Mouse (Mus musculus) limb, embryonic 14.5 days (tissue): ENCODE measurements around the gene Sbno2. TPM values are rescaled to one million over a fixed set of nuclear protein-coding genes. Genes with fewer than 3 reads are reported as not detected.

ENCODE experiments used
- ATAC-seq: fragments of 200-750 bp; cut with Nextera tagmentation; 2 replicates; pipeline ENCODE4 v1.8.0; 2017; ENCODE audit warnings: low read depth, moderate number of reproducible peaks, moderate TSS enrichment; ENCODE audit not compliant: low FRiP score
- DNase-seq: peaks from one replicate; pipeline ENCODE4 v3.0.0-alpha.2; 2015; ENCODE audit warnings: low spot score
- H3K27ac ChIP-seq: fragments of 300-500 bp; sonication (generic); replicated peaks from 2 replicates; pipeline ENCODE4 v1.5.1; 2014; ENCODE audit warnings: low read depth, mild to moderate bottlenecking, low read length, moderate library complexity, mixed read lengths
- H3K27me3 ChIP-seq: fragments of 300-500 bp; sonication (generic); 2 replicates; pipeline ENCODE4 v1.6.1; 2014; ENCODE audit warnings: low read length, mixed read lengths; ENCODE audit not compliant: control insufficient read depth, insufficient read depth
- H3K36me3 ChIP-seq: fragments of 300-500 bp; sonication (generic); 2 replicates; pipeline ENCODE4 v1.6.1; 2014; ENCODE audit warnings: mild to moderate bottlenecking, low read length, moderate library complexity, mixed read lengths; ENCODE audit not compliant: control insufficient read depth, insufficient read depth
- H3K4me1 ChIP-seq: fragments of 300-500 bp; sonication (generic); 2 replicates; pipeline ENCODE4 v1.6.1; 2014; ENCODE audit warnings: antibody characterized with exemption, low read length, mixed read lengths; ENCODE audit not compliant: control insufficient read depth, insufficient read depth
- H3K4me2 ChIP-seq: fragments of 300-500 bp; sonication (generic); replicated peaks from 2 replicates; pipeline ENCODE4 v1.6.1; 2014; ENCODE audit warnings: low read depth, mild to moderate bottlenecking, low read length, moderate library complexity; ENCODE audit not compliant: severe bottlenecking
- H3K4me3 ChIP-seq: fragments of 300-500 bp; sonication (generic); replicated peaks from 2 replicates; pipeline ENCODE4 v1.5.1; 2014; ENCODE audit warnings: low read length
- H3K9ac ChIP-seq: fragments of 300-500 bp; sonication (generic); 2 replicates; pipeline ENCODE4 v1.6.1; 2014; ENCODE audit warnings: mild to moderate bottlenecking, low read depth, low read length, moderate library complexity; ENCODE audit not compliant: severe bottlenecking
- H3K9me3 ChIP-seq: fragments of 300-500 bp; sonication (generic); 2 replicates; pipeline ENCODE4 v1.6.1; 2016; ENCODE audit warnings: low read length; ENCODE audit not compliant: control insufficient read depth
- POLR2A ChIP-seq: fragments of 200-500 bp; IDR thresholded peaks from 2 replicates; pipeline ENCODE4 v1.8.0; 2012; ENCODE audit warnings: inconsistent platforms, mild to moderate bottlenecking, moderate library complexity, borderline replicate concordance; ENCODE audit not compliant: insufficient read depth, insufficient read length; ENCODE audit errors: extremely low read depth
- WGBS: fragments of 180-500 bp; shearing (Covaris S2); extraction: QIAGEN DNeasy Blood & Tissue Kit; methylation state at CpG from one replicate; pipeline ENCODE4 v1.1.7; 2014; 5-methylcytosine and 5-hydroxymethylcytosine counted together
- polyA plus RNA-seq, 2 experiments: library from polyadenylated mRNA; depleted of rRNA in 1 of 2; stranded (reverse) in 1 of 2; unstranded in 1 of 2; fragments of >200 nt; fragmentation: Nextera tagmentation in 1 of 2; extraction: Ambion mirVana in 1 of 2; gene quantifications; 2 replicates each; pipeline versions ENCODE4 v1.2.1 to v1.2.3; 2012 to 2014

The Sbno2 gene
- polyA plus RNA-seq, 2 experiments: 16.8 to 24.9 TPM

GRCm38 (mm10) chr10:80016511-80016910, 88.9 kb downstream of the Sbno2 start, which contains the start of gene Arhgap45:
Arhgap45 (plus strand) TSS chr10:80016653.
- TF ChIP-seq POLR2A: no peak
- WGBS: 62% methylated on average over 11 of the region's 11 CpGs
- DNase-seq (no peak), ATAC-seq (no peak)
- H3K4me1 ChIP-seq: peaks cover 10% of the 10 kb centered on the region
- H3K4me3 ChIP-seq: no peak within 1 kb of the TSS
- no peak within 1 kb of the TSS for H3K27ac ChIP-seq
- no peak within 1 kb of the TSS for H3K9ac ChIP-seq
- H3K9me3 ChIP-seq: no peaks in the 10 kb centered on the region
- no peaks in the 10 kb centered on the region for H3K36me3 ChIP-seq
- H3K27me3 ChIP-seq: peaks cover 42% of the 10 kb centered on the region
- H3K4me2 ChIP-seq: no peak within 1 kb of the TSS

- Histone ChIP-seq H3K4me3 (no peak overlapping the region), H3K4me1 (peaks cover 10% of the 10 kb centered on the region), H3K27ac (no peak overlapping the region), H3K9me3 (peaks cover 8% of the 10 kb centered on the region), H3K4me2 (no peak overlapping the region), H3K27me3 (peaks cover 42% of the 10 kb centered on the region), H3K36me3 (no peaks in the 10 kb centered on the region), H3K9ac (no peak overlapping the region)
- no peak for TF ChIP-seq POLR2A
- WGBS: 69% methylated on average over 10 of the region's 10 CpGs
- ATAC-seq: no peak
- DNase-seq: no peak
Observed at GRCm38 (mm10) chr10:80015583-80015982, 89.8 kb downstream of the Sbno2 start.

- H3K27ac ChIP-seq: no peak overlapping the region
- ATAC-seq (no peak), DNase-seq (no peak)
- peaks cover 3% of the 10 kb centered on the region; the same call in 1 of the 2 replicates for H3K4me1 ChIP-seq
- no peak overlapping the region for H3K4me2 ChIP-seq
- H3K9me3 ChIP-seq: peaks cover 13% of the 10 kb centered on the region
- peaks cover 42% of the 10 kb centered on the region for H3K27me3 ChIP-seq
- no peak for TF ChIP-seq POLR2A
- WGBS: 24% methylated on average over 27 of the region's 28 CpGs
- no peaks in the 10 kb centered on the region for H3K36me3 ChIP-seq
- no peak overlapping the region for H3K4me3 ChIP-seq
- no peak overlapping the region for H3K9ac ChIP-seq
Observed at GRCm38 (mm10) chr10:80014484-80015290, 90.7 kb downstream of the Sbno2 start.

GRCm38 (mm10) chr10:80013609-80014008, 91.8 kb downstream of the Sbno2 start:
- 26% methylated on average over 24 of the region's 25 CpGs for WGBS
- no peaks in the 10 kb centered on the region for H3K4me1 ChIP-seq
- peaks cover 42% of the 10 kb centered on the region for H3K27me3 ChIP-seq
- ATAC-seq (no peak), DNase-seq (no peak)
- peaks cover 13% of the 10 kb centered on the region for H3K9me3 ChIP-seq
- H3K27ac ChIP-seq: no peak overlapping the region
- no peak overlapping the region for H3K9ac ChIP-seq
- no peaks in the 10 kb centered on the region for H3K36me3 ChIP-seq
- no peak overlapping the region for H3K4me2 ChIP-seq
- H3K4me3 ChIP-seq: no peak overlapping the region
- no peak for TF ChIP-seq POLR2A

GRCm38 (mm10) chr10:80011740-80012139, 93.6 kb downstream of the Sbno2 start:
- no peak overlapping the region for H3K4me3 ChIP-seq
- ATAC-seq: no peak
- no peak for TF ChIP-seq POLR2A
- H3K9me3 ChIP-seq: peaks cover 13% of the 10 kb centered on the region
- H3K4me1 ChIP-seq: no peaks in the 10 kb centered on the region
- no peak for DNase-seq
- peaks cover 42% of the 10 kb centered on the region for H3K27me3 ChIP-seq
- no peaks in the 10 kb centered on the region for H3K36me3 ChIP-seq
- WGBS: 86% methylated on average over 6 of the region's 6 CpGs
- no peak overlapping the region for H3K4me2 ChIP-seq
- H3K27ac ChIP-seq: no peak overlapping the region
- no peak overlapping the region for H3K9ac ChIP-seq

Other genes with a start within 250 kb of the Sbno2 start
Only the 30 nearest of the 34 such genes appear.
- 0.35 and 1.8 TPM in 2 replicates for gene Elane, start 219.3 kb downstream of the Sbno2 start, polyA plus RNA-seq (2012; rRNA removed)
- 0.62 and 1.2 TPM in 2 replicates for gene Elane, start 219.3 kb downstream of the Sbno2 start, polyA plus RNA-seq (2014; fragmentation: Nextera tagmentation; extraction: Ambion mirVana)
- gene Cfd, start 214.7 kb downstream of the Sbno2 start, polyA plus RNA-seq (2012; rRNA removed): 1.1 and 2.3 TPM in 2 replicates
- not detected in 2 replicates for gene Cfd, start 214.7 kb downstream of the Sbno2 start, polyA plus RNA-seq (2014; fragmentation: Nextera tagmentation; extraction: Ambion mirVana)
- gene Med16, start 196.6 kb downstream of the Sbno2 start, polyA plus RNA-seq (2012; rRNA removed): 54.6 and 73.8 TPM in 2 replicates
- 33.4 and 38.3 TPM in 2 replicates for gene Med16, start 196.6 kb downstream of the Sbno2 start, polyA plus RNA-seq (2014; fragmentation: Nextera tagmentation; extraction: Ambion mirVana)
- not detected in 2 replicates for gene Gm26602, start 194.7 kb downstream of the Sbno2 start, polyA plus RNA-seq (2012; rRNA removed)
- gene Gm26602, start 194.7 kb downstream of the Sbno2 start, polyA plus RNA-seq (2014; fragmentation: Nextera tagmentation; extraction: Ambion mirVana): 6.6 TPM in 1 of 2 replicates, not detected in the other
- 2.5 and 2.8 TPM in 2 replicates for gene Kiss1r, start 188.6 kb downstream of the Sbno2 start, polyA plus RNA-seq (2012; rRNA removed)
- 0.17 and 0.26 TPM in 2 replicates for gene Kiss1r, start 188.6 kb downstream of the Sbno2 start, polyA plus RNA-seq (2014; fragmentation: Nextera tagmentation; extraction: Ambion mirVana)
- 158 and 219 TPM in 2 replicates for gene R3hdm4, start 184.4 kb downstream of the Sbno2 start, polyA plus RNA-seq (2012; rRNA removed)
- gene R3hdm4, start 184.4 kb downstream of the Sbno2 start, polyA plus RNA-seq (2014; fragmentation: Nextera tagmentation; extraction: Ambion mirVana): 141 and 152 TPM in 2 replicates
- gene Arid3a, start 178.5 kb downstream of the Sbno2 start, polyA plus RNA-seq (2012; rRNA removed): 8.6 and 12.6 TPM in 2 replicates
- 4.8 and 5.0 TPM in 2 replicates for gene Arid3a, start 178.5 kb downstream of the Sbno2 start, polyA plus RNA-seq (2014; fragmentation: Nextera tagmentation; extraction: Ambion mirVana)
- gene Wdr18, start 145.4 kb downstream of the Sbno2 start, polyA plus RNA-seq (2012; rRNA removed): 58.7 and 78.5 TPM in 2 replicates
- gene Wdr18, start 145.4 kb downstream of the Sbno2 start, polyA plus RNA-seq (2014; fragmentation: Nextera tagmentation; extraction: Ambion mirVana): 99.8 and 106 TPM in 2 replicates
- 0.72 and 0.76 TPM in 2 replicates for gene Grin3b, start 134.9 kb downstream of the Sbno2 start, polyA plus RNA-seq (2012; rRNA removed)
- gene Grin3b, start 134.9 kb downstream of the Sbno2 start, polyA plus RNA-seq (2014; fragmentation: Nextera tagmentation; extraction: Ambion mirVana): 0.23 and 0.55 TPM in 2 replicates
- 260 and 379 TPM in 2 replicates for gene Tmem259, start 121.2 kb downstream of the Sbno2 start, polyA plus RNA-seq (2012; rRNA removed)
- 24.5 and 25.2 TPM in 2 replicates for gene Tmem259, start 121.2 kb downstream of the Sbno2 start, polyA plus RNA-seq (2014; fragmentation: Nextera tagmentation; extraction: Ambion mirVana)
- 133 and 173 TPM in 2 replicates for gene Cnn2, start 117.0 kb downstream of the Sbno2 start, polyA plus RNA-seq (2012; rRNA removed)
- 273 and 290 TPM in 2 replicates for gene Cnn2, start 117.0 kb downstream of the Sbno2 start, polyA plus RNA-seq (2014; fragmentation: Nextera tagmentation; extraction: Ambion mirVana)
- gene Abca7, start 109.1 kb downstream of the Sbno2 start, polyA plus RNA-seq (2012; rRNA removed): 6.2 and 8.0 TPM in 2 replicates
- 2.2 and 2.4 TPM in 2 replicates for gene Abca7, start 109.1 kb downstream of the Sbno2 start, polyA plus RNA-seq (2014; fragmentation: Nextera tagmentation; extraction: Ambion mirVana)
- gene Arhgap45, start 88.9 kb downstream of the Sbno2 start, polyA plus RNA-seq (2012; rRNA removed): 12.8 and 14.4 TPM in 2 replicates
- gene Arhgap45, start 88.9 kb downstream of the Sbno2 start, polyA plus RNA-seq (2014; fragmentation: Nextera tagmentation; extraction: Ambion mirVana): 3.4 and 5.7 TPM in 2 replicates
- gene Polr2e, start 65.8 kb downstream of the Sbno2 start, polyA plus RNA-seq (2012; rRNA removed): 287 and 350 TPM in 2 replicates
- gene Polr2e, start 65.8 kb downstream of the Sbno2 start, polyA plus RNA-seq (2014; fragmentation: Nextera tagmentation; extraction: Ambion mirVana): 247 and 248 TPM in 2 replicates
- gene Gpx4, start 58.4 kb downstream of the Sbno2 start, polyA plus RNA-seq (2012; rRNA removed): 372 and 379 TPM in 2 replicates
- 466 and 493 TPM in 2 replicates for gene Gpx4, start 58.4 kb downstream of the Sbno2 start, polyA plus RNA-seq (2014; fragmentation: Nextera tagmentation; extraction: Ambion mirVana)
- gene Stk11, start 10.2 kb upstream of the Sbno2 start, polyA plus RNA-seq (2012; rRNA removed): 133 and 147 TPM in 2 replicates
- 30.1 and 32.4 TPM in 2 replicates for gene Stk11, start 10.2 kb upstream of the Sbno2 start, polyA plus RNA-seq (2014; fragmentation: Nextera tagmentation; extraction: Ambion mirVana)
- 449 and 577 TPM in 2 replicates for gene Atp5d, start 33.1 kb upstream of the Sbno2 start, polyA plus RNA-seq (2012; rRNA removed)
- 477 TPM in 2 replicates for gene Atp5d, start 33.1 kb upstream of the Sbno2 start, polyA plus RNA-seq (2014; fragmentation: Nextera tagmentation; extraction: Ambion mirVana)
- gene Cbarp, start 35.3 kb upstream of the Sbno2 start, polyA plus RNA-seq (2012; rRNA removed): 28.9 and 36.0 TPM in 2 replicates
- 7.5 and 9.3 TPM in 2 replicates for gene Cbarp, start 35.3 kb upstream of the Sbno2 start, polyA plus RNA-seq (2014; fragmentation: Nextera tagmentation; extraction: Ambion mirVana)
- gene Midn, start 42.7 kb upstream of the Sbno2 start, polyA plus RNA-seq (2012; rRNA removed): 108 and 161 TPM in 2 replicates
- gene Midn, start 42.7 kb upstream of the Sbno2 start, polyA plus RNA-seq (2014; fragmentation: Nextera tagmentation; extraction: Ambion mirVana): 33.4 and 39.6 TPM in 2 replicates
- 286 and 289 TPM in 2 replicates for gene Cirbp, start 60.4 kb upstream of the Sbno2 start, polyA plus RNA-seq (2012; rRNA removed)
- gene Cirbp, start 60.4 kb upstream of the Sbno2 start, polyA plus RNA-seq (2014; fragmentation: Nextera tagmentation; extraction: Ambion mirVana): 101 and 106 TPM in 2 replicates
- gene 1600002K03Rik, start 67.4 kb upstream of the Sbno2 start, polyA plus RNA-seq (2012; rRNA removed): 10.9 and 15.5 TPM in 2 replicates
- gene 1600002K03Rik, start 67.4 kb upstream of the Sbno2 start, polyA plus RNA-seq (2014; fragmentation: Nextera tagmentation; extraction: Ambion mirVana): 8.5 and 12.8 TPM in 2 replicates
- gene Efna2, start 73.9 kb upstream of the Sbno2 start, polyA plus RNA-seq (2012; rRNA removed): 41.7 and 67.7 TPM in 2 replicates
- 31.5 and 38.6 TPM in 2 replicates for gene Efna2, start 73.9 kb upstream of the Sbno2 start, polyA plus RNA-seq (2014; fragmentation: Nextera tagmentation; extraction: Ambion mirVana)
- gene Mum1, start 120.9 kb upstream of the Sbno2 start, polyA plus RNA-seq (2012; rRNA removed): 91.5 and 93.4 TPM in 2 replicates
- 50.1 and 57.3 TPM in 2 replicates for gene Mum1, start 120.9 kb upstream of the Sbno2 start, polyA plus RNA-seq (2014; fragmentation: Nextera tagmentation; extraction: Ambion mirVana)
- gene Ndufs7, start 143.6 kb upstream of the Sbno2 start, polyA plus RNA-seq (2012; rRNA removed): 338 and 449 TPM in 2 replicates
- 349 and 366 TPM in 2 replicates for gene Ndufs7, start 143.6 kb upstream of the Sbno2 start, polyA plus RNA-seq (2014; fragmentation: Nextera tagmentation; extraction: Ambion mirVana)
- gene Gamt, start 155.4 kb upstream of the Sbno2 start, polyA plus RNA-seq (2012; rRNA removed): 74.1 and 80.5 TPM in 2 replicates
- 75.7 and 90.8 TPM in 2 replicates for gene Gamt, start 155.4 kb upstream of the Sbno2 start, polyA plus RNA-seq (2014; fragmentation: Nextera tagmentation; extraction: Ambion mirVana)
- gene Dazap1, start 155.9 kb upstream of the Sbno2 start, polyA plus RNA-seq (2012; rRNA removed): 243 and 272 TPM in 2 replicates
- gene Dazap1, start 155.9 kb upstream of the Sbno2 start, polyA plus RNA-seq (2014; fragmentation: Nextera tagmentation; extraction: Ambion mirVana): 46.1 and 50.7 TPM in 2 replicates
- 3,060 and 3,829 TPM in 2 replicates for gene Rps15, start 186.9 kb upstream of the Sbno2 start, polyA plus RNA-seq (2012; rRNA removed)
- 1,091 and 1,173 TPM in 2 replicates for gene Rps15, start 186.9 kb upstream of the Sbno2 start, polyA plus RNA-seq (2014; fragmentation: Nextera tagmentation; extraction: Ambion mirVana)
- gene Apc2, start 190.4 kb upstream of the Sbno2 start, polyA plus RNA-seq (2012; rRNA removed): 2.5 and 3.3 TPM in 2 replicates
- gene Apc2, start 190.4 kb upstream of the Sbno2 start, polyA plus RNA-seq (2014; fragmentation: Nextera tagmentation; extraction: Ambion mirVana): 1.5 and 1.8 TPM in 2 replicates
- gene 2310011J03Rik, start 215.0 kb upstream of the Sbno2 start, polyA plus RNA-seq (2012; rRNA removed): 45.1 and 46.7 TPM in 2 replicates
- gene 2310011J03Rik, start 215.0 kb upstream of the Sbno2 start, polyA plus RNA-seq (2014; fragmentation: Nextera tagmentation; extraction: Ambion mirVana): 45.1 and 46.1 TPM in 2 replicates
- 7.8 and 10.7 TPM in 2 replicates for gene Pcsk4, start 223.9 kb upstream of the Sbno2 start, polyA plus RNA-seq (2012; rRNA removed)
- gene Pcsk4, start 223.9 kb upstream of the Sbno2 start, polyA plus RNA-seq (2014; fragmentation: Nextera tagmentation; extraction: Ambion mirVana): 4.2 and 5.9 TPM in 2 replicates